Mouse (Mus musculus) left cerebral cortex, adult 9 months (tissue): ENCODE data around the gene Sema4a.
A peak's percentile ranks its signal among the peaks of the same experiment; 100 is the strongest.

ENCODE experiments used
- DNase-seq, 2 experiments: peaks; one replicate each; pipeline ENCODE4 v3.0.0; 2022; ENCODE audit warnings: low spot score in 2 of 2

Gene Sema4a

DNA sequence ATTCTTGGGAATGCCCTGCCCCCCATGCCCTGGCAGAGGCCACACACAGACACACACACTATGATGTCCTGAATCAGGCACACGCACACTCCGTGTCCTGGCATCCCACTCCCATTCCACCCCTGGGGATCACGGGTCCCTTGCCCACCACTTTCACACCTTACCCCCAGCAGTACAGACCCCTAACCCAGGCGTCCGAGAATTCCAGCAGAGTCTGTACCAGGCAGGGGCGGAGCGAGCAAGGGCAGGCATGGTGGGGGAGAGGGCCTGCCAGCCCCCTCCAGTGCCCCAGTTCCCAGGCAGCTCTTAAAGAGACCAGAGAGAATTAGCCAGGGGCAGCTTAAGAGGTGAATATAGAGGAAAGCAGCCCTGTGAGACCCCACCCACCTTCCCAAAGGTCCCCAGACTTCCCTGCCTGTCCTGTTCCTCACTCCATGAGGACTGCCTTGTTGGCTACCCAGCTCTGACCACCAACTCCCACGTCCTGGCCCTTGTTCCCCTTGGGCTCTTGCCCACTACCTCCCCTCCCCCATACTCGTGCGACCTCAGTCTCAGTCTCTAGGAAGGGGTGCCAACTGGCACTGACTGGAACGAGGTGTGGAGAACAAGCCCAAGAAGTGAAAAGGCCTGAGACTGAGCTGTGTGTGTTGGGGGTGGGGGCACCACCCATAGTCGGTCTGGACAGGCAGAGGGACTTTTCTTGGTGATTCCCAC, at the start of gene Sema4a:
Gene Sema4a (minus strand): TSS at position 200 of the 714 bp plus-strand sequence.
- DNase-seq = peak in 1 of 2 experiments; percentile 22

GRCm38 (mm10) chr3:88509692-88510420, 48.9 kb upstream of the Sema4a start, which contains the start of gene Lmna:
TSS of gene Lmna (minus strand) at chr3:88509956.
- DNase-seq = peak; percentile 88 to 94

GRCm38 (mm10) chr3:88509250-88509649, 48.3 kb upstream of the Sema4a start:
- DNase-seq = no peak

GRCm38 (mm10) chr3:88505765-88506164, 44.8 kb upstream of the Sema4a start:
- no peak for DNase-seq

DNA sequence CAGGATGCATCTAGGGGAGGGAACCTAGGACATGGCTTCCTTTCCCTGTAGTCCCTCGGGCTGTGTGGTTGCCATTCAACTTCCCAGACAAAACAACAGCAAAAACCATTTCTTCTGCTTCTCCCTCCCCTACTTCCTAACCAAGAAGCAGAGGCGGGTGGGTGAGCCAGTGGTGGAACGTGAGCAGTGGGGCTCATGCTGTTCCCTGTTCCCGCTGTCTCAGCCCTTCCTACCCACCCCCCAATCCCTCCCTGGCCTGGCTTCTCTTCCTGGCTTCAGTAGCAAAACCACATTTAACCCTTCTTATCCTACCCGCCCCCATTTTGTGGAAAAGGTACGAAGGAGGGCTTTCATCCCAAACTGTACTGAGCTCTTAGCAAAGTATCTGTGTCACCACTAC, 44.1 kb upstream of the Sema4a start:
- DNase-seq = no peak

GRCm38 (mm10) chr3:88503881-88504746, 43.1 kb upstream of the Sema4a start:
- DNase-seq = no peak

DNA sequence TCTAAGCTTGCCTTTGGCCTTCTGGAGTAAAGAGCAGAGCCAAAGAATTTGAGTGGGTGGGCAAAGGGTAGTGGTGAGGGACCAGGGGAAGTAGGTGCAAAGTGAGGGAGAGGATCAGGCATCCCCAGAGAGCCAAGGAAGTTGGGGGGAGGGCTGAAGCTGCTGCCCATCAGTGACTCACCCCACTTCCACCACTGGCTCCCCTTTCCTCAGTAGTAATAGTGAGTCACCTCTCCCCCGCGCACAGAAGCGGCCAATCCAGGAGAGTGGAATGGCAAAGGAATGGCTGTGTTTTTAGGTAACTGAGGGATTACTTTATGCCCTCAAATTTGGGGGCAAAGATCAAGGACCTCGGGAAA, 42.5 kb upstream of the Sema4a start:
- peak in 1 of 2 experiments; percentile 54 for DNase-seq

DNA sequence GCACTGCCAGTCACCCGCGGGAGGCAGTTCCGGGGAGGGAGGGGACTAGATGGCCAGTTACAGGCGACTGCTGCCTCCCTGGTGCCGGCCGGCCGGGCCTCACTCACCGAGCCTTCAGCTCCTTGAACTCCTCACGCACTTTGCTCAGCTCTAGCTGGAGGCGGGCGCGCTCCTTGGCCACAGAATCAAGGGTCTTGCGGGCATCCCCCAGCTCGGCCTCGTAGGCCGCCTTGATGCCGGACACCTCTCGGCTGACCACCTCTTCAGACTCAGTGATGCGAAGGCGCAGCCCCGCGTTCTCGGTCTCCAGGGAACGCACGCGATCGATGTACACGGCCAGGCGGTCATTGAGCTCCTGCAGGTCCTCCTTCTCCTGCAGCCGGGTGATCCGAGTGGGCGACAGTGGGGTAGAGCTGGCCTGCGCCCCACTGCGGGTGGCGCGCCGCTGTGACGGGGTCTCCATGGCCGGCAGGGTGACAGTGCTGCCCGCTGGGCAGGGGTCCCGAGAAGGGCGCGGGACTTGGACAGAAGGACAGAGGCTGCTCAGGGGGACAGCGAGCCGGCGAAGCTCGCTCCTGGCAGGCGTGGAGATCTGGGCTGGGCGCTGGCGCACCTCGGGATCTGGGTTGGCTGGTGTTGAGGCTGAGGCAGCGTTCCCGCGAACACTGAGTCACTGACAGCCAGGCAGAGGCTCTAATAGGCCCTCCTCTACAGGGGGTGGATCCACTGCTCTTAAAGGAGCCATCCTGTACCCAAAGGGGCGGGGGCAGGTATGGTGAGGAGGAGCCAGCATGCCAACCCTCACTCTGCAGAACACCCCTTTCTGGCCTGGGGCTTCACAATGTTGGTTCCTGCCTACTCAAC, 41.9 kb upstream of the Sema4a start:
- DNase-seq = peak; percentile 81 to 94

- no peak for DNase-seq
Measured at GRCm38 (mm10) chr3:88502031-88502571, 41.1 kb upstream of the Sema4a start.

DNA sequence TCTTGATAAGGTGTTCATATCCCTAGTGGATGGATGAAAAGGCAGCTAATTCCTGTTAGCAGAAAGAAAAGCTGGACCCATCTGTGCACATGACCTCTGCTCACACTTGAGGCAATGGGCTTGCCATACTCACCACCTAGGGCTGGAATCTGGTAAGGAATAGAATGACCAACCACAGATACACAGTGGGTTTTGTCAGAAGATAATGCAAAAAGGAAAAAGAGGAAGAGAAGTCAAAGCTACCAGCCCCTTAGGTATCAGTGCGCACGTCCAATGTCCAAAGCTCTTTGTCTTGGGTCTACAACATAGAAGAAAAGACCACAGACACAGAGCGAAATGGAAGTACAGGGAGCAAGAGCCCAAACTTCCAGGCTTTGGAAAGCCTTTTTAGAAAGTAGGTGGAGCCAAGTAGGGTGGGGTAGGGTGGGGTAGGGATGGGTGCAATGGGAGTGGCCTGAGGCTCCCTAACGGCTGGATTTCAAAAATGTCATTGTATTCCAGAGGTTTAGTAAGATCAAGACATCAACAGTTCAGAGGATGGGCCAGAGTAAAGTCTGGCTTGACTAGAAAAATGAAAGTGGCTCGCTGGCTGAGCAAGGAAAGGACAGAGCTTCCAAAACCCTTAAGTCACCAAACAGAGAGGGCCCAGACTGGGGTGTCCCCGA, 40.5 kb upstream of the Sema4a start:
- DNase-seq = no peak

DNA sequence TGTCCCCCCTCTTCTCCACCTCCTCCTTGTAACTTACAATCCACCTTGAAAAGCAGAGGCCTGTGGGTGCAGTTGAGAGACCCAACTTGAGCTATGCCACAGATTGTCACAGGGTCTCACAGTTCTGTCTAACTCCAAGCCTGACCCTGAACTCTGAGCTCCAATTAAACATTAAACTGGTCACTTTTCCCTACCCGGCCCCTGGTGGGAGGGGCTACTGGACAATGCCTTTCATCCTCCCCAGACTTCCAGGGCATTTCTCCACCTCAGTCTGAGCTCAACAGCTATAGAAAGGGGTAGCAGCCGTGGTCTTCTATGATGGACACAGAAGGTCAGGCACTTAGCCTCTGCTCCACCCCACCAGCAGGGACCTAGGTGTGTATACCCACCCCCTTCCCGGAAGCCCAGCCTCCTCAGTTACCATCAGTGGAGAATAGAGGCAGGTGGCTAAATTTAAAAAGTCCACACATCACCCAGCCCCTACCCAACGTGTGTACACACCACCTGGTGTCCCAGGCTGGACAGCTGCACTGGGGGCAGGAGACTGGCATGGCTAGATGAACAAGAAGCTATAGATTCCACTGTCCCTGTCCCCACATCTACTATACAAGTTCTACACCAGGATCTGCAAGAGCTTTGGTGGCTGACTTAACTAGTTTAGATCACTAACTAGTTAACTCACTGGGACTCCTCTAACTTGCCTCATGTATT, 39.8 kb upstream of the Sema4a start:
- no peak for DNase-seq

DNA sequence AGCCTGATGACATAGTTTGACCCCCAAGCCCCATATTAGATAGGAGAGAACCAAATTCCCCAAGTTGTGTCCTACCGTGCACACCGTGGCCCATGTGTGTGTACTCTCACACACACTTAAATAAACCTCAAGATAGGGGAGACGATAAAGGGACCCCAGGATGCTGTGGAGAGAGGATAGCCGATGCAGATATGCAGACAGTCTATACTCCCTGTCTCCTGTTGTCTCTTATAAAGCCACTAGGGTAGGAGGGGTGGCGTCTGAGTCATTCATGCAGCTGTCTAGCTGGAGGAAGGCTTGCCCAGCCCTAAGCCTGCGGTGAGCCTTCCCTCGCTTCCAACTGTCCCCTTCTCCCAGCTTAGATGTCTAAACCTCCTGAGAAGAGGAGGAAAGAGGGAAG, 39.1 kb upstream of the Sema4a start:
- no peak for DNase-seq

- no peak for DNase-seq
Measured at GRCm38 (mm10) chr3:88499580-88499979, 38.6 kb upstream of the Sema4a start.

DNA sequence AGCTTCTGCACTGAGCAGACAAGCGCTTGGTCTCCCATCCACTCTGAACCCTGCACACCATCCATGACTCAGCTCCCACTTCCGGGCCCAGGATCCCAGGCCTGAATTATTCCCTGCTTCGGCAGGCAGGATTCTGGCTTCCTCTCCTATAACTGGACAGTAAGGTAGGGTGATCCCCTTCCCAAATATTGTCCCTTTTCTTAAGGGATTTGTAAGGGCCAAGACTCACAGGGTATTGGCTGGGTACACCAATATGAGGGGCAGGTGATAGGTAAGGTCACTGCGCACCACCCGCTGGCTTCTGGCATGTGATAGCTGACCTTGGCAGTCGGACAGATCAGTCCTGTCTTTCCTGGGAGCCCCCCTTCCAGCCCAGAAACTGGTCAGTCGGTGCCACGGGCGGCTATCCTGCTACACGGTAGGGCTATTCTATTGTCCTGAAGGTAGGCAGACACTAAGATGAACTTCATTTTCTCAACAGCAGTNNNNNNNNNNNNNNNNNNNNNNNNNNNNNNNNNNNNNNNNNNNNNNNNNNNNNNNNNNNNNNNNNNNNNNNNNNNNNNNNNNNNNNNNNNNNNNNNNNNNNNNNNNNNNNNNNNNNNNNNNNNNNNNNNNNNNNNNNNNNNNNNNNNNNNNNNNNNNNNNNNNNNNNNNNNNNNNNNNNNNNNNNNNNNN, 34.9 kb upstream of the Sema4a start:
- no peak for DNase-seq

GRCm38 (mm10) chr3:88494836-88495628, 34.0 kb upstream of the Sema4a start:
- no peak for DNase-seq

- DNase-seq = no peak
Measured at GRCm38 (mm10) chr3:88493706-88494582, 33.0 kb upstream of the Sema4a start.

- no peak for DNase-seq
Measured at GRCm38 (mm10) chr3:88487396-88487795, 26.4 kb upstream of the Sema4a start.
